Mouse (Mus musculus): ENCODE data around the gene Tnfsf12.

DNA sequence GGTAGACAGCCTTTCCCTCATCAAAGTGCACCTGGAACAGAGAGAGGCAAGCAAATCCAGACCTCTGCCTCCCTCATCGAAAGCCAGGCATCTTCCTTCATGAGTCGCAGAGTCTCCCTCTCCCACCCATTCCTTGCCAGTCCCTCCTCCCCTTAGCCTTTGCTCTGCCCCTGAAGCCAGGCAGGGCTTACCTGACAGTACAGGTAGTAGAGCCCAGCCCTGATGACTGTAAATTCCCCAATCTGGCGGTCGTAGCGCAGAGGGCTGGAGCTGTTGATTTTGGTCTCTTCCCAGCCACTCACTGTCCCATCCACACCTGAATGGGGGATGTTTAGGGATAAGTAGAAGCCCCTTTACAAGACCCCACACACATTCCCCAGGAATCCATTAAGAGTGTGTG is 8.6 kb downstream of the Tnfsf12 start:
- TF ChIP-seq CTCF (IDR thresholded peaks at IDR 0.05): no peak
- TF ChIP-seq EP300 (IDR thresholded peaks at IDR 0.05): no peak
